Mouse (Mus musculus): ENCODE data around the gene Pou2f1. TPM values are rescaled to one million over a fixed set of nuclear protein-coding genes. Genes with fewer than 3 reads are reported as not detected.

The Pou2f1 gene
- total RNA-seq, 2 experiments from 2014 or later, result 18.0 to 22.8 TPM

- Histone ChIP-seq H3K4me3 (no peak overlapping the region), H3K27ac (no peak overlapping the region)
- no peak for DNase-seq (ENCODE audit: extremely low spot score in 1 of 2, low spot score in 2 of 2)
- intact Hi-C loops (cut with DNase I), result no loop called here
- TF ChIP-seq CTCF (IDR thresholded peaks at IDR 0.05), result no peak
Observed at GRCm38 (mm10) chr1:166035045-166035444, 32.6 kb upstream of the Pou2f1 start.

DNA sequence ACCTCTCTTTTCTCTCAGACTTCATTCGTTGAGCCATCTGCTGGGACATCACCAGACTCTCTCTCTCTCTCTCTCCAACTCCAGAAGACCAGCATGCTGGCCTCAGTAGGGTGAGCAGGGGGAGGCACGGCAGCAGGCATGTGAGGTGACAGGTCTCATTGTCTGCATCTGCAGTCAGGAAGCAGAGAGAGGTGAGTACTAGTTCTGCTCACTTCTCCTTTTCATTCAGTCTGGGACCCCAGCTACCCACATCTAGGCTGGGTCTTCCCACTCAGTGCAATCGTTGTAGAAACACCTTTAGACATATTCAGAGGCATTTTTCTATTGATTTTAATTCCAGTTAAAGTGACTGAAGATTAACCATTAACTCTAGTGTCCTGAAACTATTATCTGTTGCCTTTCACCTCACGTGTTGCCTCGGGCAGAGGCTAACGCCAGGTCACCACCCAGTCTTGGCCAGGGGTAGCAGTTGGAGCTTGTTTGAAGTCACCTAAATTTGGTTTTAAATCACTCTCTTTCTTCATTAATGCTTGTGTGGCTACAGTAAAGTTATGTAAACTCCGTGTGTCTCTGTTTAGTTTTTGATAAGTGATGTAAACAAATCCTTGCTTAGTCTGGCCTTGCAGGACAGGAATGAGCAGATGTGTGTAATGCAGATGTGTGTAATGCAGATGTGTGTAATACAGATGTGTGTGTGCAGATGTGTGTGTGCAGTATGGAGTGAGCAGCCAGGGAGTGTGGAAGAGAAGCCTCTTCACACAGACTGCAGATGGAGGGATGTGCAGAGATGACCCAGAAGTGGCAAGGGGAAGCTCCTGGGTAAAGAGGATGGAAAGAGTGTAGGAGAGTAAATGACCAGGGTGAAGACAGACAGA is 29.4 kb upstream of the Pou2f1 start:
- intact Hi-C loops (cut with DNase I), result no loop called here
- DNase-seq (ENCODE audit: extremely low spot score in 1 of 2, low spot score in 2 of 2), result no peak
- H3K4me3 ChIP-seq, result no peak overlapping the region

GRCm38 (mm10) chr1:166023981-166024380 is 21.5 kb upstream of the Pou2f1 start:
- no peak overlapping the region for H3K27ac ChIP-seq
- TF ChIP-seq CTCF (IDR thresholded peaks at IDR 0.05), result no peak
- DNase-seq (ENCODE audit: extremely low spot score in 1 of 2, low spot score in 2 of 2), result no peak
- intact Hi-C loops (cut with DNase I), result no loop called here
- H3K4me3 ChIP-seq, result no peak overlapping the region

More for the DNA sequence above, 29.4 kb upstream of the Pou2f1 start:
- TF ChIP-seq CTCF (IDR thresholded peaks at IDR 0.05), result no peak
- no peak overlapping the region for H3K27ac ChIP-seq

GRCm38 (mm10) chr1:166017203-166017602 is 14.7 kb upstream of the Pou2f1 start:
- DNase-seq (ENCODE audit: extremely low spot score in 1 of 2, low spot score in 2 of 2), result no peak
- no peak overlapping the region for H3K27ac ChIP-seq
- no peak for TF ChIP-seq CTCF (IDR thresholded peaks at IDR 0.05)
- intact Hi-C loops (cut with DNase I), result no loop called here
- no peak overlapping the region for H3K4me3 ChIP-seq

DNA sequence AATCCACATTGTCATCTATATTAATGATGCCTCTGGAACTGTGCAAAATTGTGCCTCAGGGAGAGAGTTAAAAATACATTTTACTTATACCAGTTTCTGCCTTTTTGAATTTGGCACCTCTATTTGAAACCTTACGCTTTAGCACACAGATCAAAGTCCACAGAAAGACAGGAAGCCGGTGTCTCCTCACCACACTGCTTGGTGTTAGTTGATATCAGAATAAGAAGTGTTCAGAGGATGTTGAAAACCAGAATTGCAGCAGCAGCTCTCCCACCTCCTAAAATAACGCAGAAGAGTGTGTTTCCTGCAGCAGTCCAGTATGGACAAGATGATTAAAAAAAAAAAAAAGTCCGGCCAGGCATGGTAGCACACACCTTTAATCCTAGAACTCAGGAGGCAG is 13.8 kb upstream of the Pou2f1 start:
- TF ChIP-seq CTCF (IDR thresholded peaks at IDR 0.05), result no peak
- H3K4me3 ChIP-seq, result no peak overlapping the region
- DNase-seq (ENCODE audit: extremely low spot score in 1 of 2, low spot score in 2 of 2), result no peak
- H3K27ac ChIP-seq, result no peak overlapping the region
- intact Hi-C loops (cut with DNase I), result no loop called here

DNA sequence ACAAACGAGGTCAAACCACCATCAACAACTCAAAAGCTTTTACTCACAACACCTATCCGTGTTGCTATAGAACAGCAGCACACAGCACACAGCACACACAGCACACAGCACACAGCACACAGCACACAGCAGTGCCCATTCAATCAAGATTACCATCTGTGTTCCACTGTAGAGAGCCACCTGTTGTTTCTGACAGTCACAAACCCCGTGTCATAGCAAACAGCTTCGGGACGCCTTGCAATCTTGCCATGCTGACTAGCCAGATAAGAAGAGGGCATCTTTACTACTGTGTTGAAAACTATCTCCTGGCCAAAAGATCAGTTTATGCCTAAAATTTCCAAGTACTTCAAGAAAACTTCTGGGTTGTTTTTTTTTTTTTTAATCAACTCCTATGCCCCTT is 12.1 kb upstream of the Pou2f1 start:
- no peak overlapping the region for H3K4me3 ChIP-seq
- no peak overlapping the region for H3K27ac ChIP-seq
- DNase-seq (ENCODE audit: extremely low spot score in 1 of 2, low spot score in 2 of 2), result no peak
- no peak for TF ChIP-seq CTCF (IDR thresholded peaks at IDR 0.05)
- intact Hi-C loops (cut with DNase I), result no loop called here

DNA sequence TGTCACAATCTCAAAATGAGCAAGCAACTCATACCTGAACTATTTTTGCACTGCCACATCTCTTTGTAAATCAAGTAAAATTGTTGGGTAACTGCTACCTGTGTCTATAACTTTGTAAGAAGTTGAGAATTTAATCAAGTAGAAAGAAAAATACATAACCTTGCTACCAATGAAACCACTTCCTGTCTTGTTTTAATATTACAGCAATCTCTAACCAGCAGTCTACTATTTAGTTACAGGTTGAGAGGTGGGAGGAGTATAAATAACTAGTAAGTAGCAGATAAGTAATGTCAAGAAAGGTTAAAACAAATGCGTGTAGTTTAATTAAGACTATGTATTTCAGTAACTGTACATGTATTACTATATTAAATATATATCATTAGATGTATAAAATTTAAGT is 7.6 kb upstream of the Pou2f1 start:
- DNase-seq (ENCODE audit: extremely low spot score in 1 of 2, low spot score in 2 of 2), result no peak
- no peak overlapping the region for H3K27ac ChIP-seq
- no peak for TF ChIP-seq CTCF (IDR thresholded peaks at IDR 0.05)
- H3K4me3 ChIP-seq, result no peak overlapping the region
- intact Hi-C loops (cut with DNase I), result no loop called here

GRCm38 (mm10) chr1:166008634-166009350 is 6.3 kb upstream of the Pou2f1 start:
- DNase-seq (ENCODE audit: extremely low spot score in 1 of 2, low spot score in 2 of 2), result no peak
- H3K4me3 ChIP-seq, result no peak overlapping the region
- intact Hi-C loops (cut with DNase I), result loop anchor here (10.0 kb wide), 3 partner anchors 246 to 544 kb away; partner anchors contain the start of genes Dcaf6, Ildr2, Mpc2 and Tada1
- no peak for TF ChIP-seq CTCF (IDR thresholded peaks at IDR 0.05)
- no peak overlapping the region for H3K27ac ChIP-seq

DNA sequence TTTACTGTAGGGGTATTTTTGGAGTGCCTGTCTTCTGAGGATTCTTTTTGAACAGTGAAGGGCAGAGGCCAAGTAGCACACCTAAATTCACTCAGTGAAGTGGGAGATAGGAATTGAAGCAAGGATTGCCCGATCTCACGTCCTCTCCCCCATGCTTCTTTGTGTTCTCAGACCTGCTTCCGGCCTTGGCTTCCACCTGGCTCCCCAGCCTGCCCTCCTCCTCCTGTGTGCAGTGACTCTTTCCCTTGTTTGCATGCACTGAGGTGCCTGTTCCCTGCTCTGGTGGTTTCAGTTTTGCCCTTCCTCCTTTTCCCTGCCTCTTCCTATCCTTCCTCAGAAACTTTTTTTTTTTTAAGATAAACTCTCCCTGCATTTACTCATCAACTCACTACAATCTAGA is 4.5 kb upstream of the Pou2f1 start:
- Histone ChIP-seq H3K27ac (no peak overlapping the region), H3K4me3 (no peak overlapping the region)
- DNase-seq (ENCODE audit: extremely low spot score in 1 of 2, low spot score in 2 of 2), result no peak
- intact Hi-C loops (cut with DNase I), result loop anchor here (10.0 kb wide), 3 partner anchors 248 to 542 kb away; partner anchors contain the start of genes Dcaf6, Ildr2, Mpc2 and Tada1
- no peak for TF ChIP-seq CTCF (IDR thresholded peaks at IDR 0.05)

DNA sequence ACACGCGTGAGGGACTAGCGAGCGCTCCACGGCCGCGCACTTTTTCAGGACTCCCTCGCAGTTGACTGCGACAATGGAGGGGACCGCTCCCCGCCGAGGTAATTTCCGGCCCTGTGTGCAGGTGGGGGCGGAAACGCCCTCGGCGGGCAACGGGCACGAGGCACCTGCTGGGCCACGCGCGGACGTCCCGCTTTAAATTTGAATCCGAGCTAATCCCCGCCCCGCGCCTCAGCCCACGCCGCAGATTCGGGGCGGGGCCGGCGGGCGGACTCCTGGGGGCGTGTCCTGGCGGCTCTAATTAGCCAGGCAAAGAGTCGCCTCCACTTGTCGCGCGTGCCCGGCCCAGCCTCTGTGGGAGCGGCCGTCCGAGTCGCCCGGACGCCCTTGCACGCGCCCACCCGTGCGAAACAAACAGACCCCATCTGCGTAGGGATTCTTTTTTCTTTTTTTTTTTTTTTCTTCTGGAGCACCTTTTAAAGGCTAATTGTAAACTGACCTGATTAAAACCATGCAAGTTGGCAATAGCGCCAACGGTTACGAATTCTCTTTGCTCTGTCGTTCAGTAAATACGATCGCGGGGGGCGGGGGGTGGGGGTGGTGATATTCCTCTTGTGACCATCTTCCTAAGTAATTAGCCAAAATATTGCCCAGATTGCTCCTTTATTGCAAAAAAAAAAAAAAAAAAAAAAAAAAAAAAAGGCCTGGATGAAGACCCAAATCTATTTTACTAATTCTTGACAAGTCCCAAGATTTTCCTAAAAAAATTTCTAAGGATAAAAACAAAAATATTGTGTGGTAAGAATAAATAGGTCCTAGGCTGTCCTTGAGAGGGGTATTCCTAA is 924 bp upstream of the Pou2f1 start:
- H3K4me3 ChIP-seq, result peak overlapping the region; percentile 95
- TF ChIP-seq CTCF (IDR thresholded peaks at IDR 0.05), result no peak; the same call in 1 of the 2 replicates
- H3K27ac ChIP-seq, result peak overlapping the region; percentile 69; the same call in 1 of the 2 replicates
- DNase-seq (ENCODE audit: extremely low spot score in 1 of 2, low spot score in 2 of 2), result peak; percentile 93 to 94
- intact Hi-C loops (cut with DNase I), result loop anchor here (2.0 to 10.0 kb wide), 4 partner anchors 223 to 539 kb away; partner anchors contain the start of genes Dcaf6, Ildr2, Mpc2 and Tada1

DNA sequence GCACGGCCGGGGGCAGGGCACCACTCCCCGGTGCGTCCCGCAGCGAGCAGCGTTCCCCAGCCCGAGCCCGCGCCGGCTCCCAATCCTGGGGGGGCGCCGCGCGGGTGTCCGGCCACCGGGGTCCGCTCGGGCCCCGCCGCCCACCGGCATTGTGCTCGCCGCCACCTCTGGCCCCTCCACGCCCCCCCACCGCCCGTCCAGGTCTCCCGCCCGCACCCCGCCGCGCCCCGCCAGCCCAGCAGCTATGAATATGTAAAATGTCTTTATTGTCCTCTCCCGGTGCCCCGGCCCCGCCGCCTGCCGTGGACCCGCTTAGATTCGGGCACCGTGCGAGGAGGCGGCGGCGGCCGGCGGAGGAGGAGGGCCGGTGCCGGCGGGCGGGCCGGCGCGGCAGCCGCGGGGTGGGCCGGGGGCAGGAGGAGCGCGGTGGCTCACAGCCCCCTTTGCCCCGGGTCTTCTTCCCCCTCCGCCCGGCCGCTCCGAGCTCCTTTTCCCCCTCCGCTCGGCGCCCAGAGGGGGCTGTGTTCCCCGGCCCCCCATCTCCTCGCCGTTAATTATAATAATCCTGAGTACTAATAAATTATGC is 481 bp downstream of the Pou2f1 start:
- intact Hi-C loops (cut with DNase I), result loop anchor here (1.0 to 10.0 kb wide), 6 partner anchors 151 to 537 kb away; partner anchors contain the start of genes Dcaf6, Ildr2, Mpc2 and Tada1
- no peak for TF ChIP-seq CTCF (IDR thresholded peaks at IDR 0.05)
- peak in 1 of 2 experiments; percentile 47 for DNase-seq (ENCODE audit: extremely low spot score in 1 of 2, low spot score in 2 of 2)
- peak overlapping the region; percentile 97 for H3K4me3 ChIP-seq
- peak overlapping the region; percentile 98 for H3K27ac ChIP-seq
